Mouse (Mus musculus) bone marrow macrophage, adult 2 months (primary cell): ENCODE measurements around the gene Pde4d.

ENCODE experiments used
- CTCF ChIP-seq: IDR thresholded peaks from 2 replicates; pipeline ENCODE4 v1.5.1; 2012; ENCODE audit warnings: low read depth, mild to moderate bottlenecking, low read length, moderate library complexity
- POLR2A ChIP-seq: IDR thresholded peaks from 2 replicates; pipeline ENCODE4 v1.6.1; 2012; ENCODE audit warnings: mild to moderate bottlenecking, low read depth, low read length, borderline replicate concordance

DNA sequence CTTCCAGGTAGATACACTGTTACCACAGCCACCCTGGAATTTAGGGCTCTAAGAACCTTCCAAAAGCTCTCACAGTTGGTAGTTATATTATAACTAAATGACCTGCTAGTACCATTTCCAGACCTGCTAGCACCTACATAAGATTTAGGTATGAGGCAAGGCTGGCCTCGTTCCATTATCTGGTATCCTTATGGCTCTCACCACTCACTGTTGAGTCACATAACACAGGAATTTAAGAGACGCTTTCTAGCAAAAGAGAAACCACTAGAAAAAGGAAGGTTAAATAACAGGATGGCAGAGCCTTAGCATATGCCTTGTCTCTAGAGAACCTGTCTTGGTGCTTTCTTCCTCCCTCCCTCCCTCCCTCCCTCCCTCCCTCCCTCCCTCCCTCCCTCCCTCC lies 910.2 kb downstream of the Pde4d start:
- no peak for TF ChIP-seq CTCF
- TF ChIP-seq POLR2A, result no peak
